Mouse (Mus musculus) MEL (cell line): ENCODE results near the gene Naa16.

ENCODE experiments used
- CHD1 ChIP-seq: IDR thresholded peaks from 2 replicates; pipeline ENCODE4 v1.6.1; 2012; ENCODE audit warnings: low read depth, mild to moderate bottlenecking, inconsistent platforms, low read length, improper control_type of control experiment
- CTCF ChIP-seq, 3 experiments: IDR thresholded peaks in 2 of 3; conservative IDR thresholded peaks in 1 of 3; 2 replicates each; pipeline ENCODE4 v1.5.1; 2011 to 2012; ENCODE audit warnings: low read length in 3 of 3, low read depth in 2 of 3, mild to moderate bottlenecking in 2 of 3, improper control_type of control experiment in 1 of 3, inconsistent platforms in 1 of 3, mixed read lengths in 1 of 3, moderate library complexity in 1 of 3; ENCODE audit not compliant: control insufficient read depth in 1 of 3, insufficient read depth in 1 of 3, poor library complexity in 1 of 3, severe bottlenecking in 1 of 3
- E2F4 ChIP-seq: IDR thresholded peaks from 2 replicates; pipeline ENCODE4 v1.6.1; 2011; ENCODE audit warnings: low read depth, low read length, improper control_type of control experiment, borderline replicate concordance
- ETS1 ChIP-seq: IDR thresholded peaks from 2 replicates; pipeline ENCODE4 v1.6.1; 2012; ENCODE audit warnings: low read depth, mild to moderate bottlenecking, inconsistent platforms, low read length, improper control_type of control experiment, moderate library complexity
- GATA1 ChIP-seq: IDR thresholded peaks from 2 replicates; pipeline ENCODE4 v1.6.1; 2011; ENCODE audit warnings: low read depth, low read length, improper control_type of control experiment
- MAFK ChIP-seq: IDR thresholded peaks from 2 replicates; pipeline ENCODE4 v1.6.1; 2011; ENCODE audit warnings: low read depth, mild to moderate bottlenecking, low read length, improper control_type of control experiment, borderline replicate concordance
- MYC ChIP-seq: IDR thresholded peaks from 2 replicates; pipeline ENCODE4 v1.6.1; 2011; ENCODE audit warnings: low read depth, mild to moderate bottlenecking, low read length, improper control_type of control experiment, moderate library complexity
- POLR2A ChIP-seq, 2 experiments: IDR thresholded peaks; 2 replicates each; pipeline ENCODE4 v1.6.1; 2011 to 2012; ENCODE audit warnings: low read length in 2 of 2, mild to moderate bottlenecking in 2 of 2, control low read depth in 1 of 2, improper control_type of control experiment in 1 of 2, low read depth in 1 of 2, moderate library complexity in 1 of 2; ENCODE audit not compliant: control insufficient read depth in 1 of 2, insufficient read depth in 1 of 2, poor library complexity in 1 of 2
- RAD21 ChIP-seq: IDR thresholded peaks from 2 replicates; pipeline ENCODE4 v1.6.1; 2011; ENCODE audit warnings: mild to moderate bottlenecking, low read depth, low read length, improper control_type of control experiment
- SIN3A ChIP-seq: IDR thresholded peaks from 2 replicates; pipeline ENCODE4 v1.6.1; 2012; ENCODE audit warnings: low read length, improper control_type of control experiment, inconsistent platforms
- SMC3 ChIP-seq: IDR thresholded peaks from 2 replicates; pipeline ENCODE4 v1.6.1; 2011; ENCODE audit warnings: low read depth, low read length, improper control_type of control experiment
- ZMIZ1 ChIP-seq: IDR thresholded peaks from 2 replicates; pipeline ENCODE4 v1.6.1; 2012; ENCODE audit warnings: low read depth, mild to moderate bottlenecking, inconsistent platforms, low read length, improper control_type of control experiment, moderate library complexity

DNA sequence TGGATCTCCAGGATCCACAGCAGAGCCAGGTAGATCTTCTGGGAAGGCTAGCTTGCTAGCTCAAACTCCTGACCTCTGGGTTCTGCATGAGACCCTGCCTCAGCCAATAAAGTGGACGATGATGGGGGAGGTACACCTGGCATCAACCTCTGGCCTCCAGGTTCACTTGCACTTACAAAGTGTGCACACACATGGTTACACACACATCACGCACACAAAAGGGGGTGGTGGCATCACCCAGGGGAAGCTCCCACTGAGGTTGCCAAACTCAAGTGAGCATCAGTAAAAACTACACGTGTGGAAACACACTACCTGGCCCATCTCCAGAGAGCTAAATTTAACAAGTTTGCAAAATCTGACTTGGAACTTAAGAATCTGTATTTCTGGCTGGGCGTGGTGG, 77.9 kb downstream of the Naa16 start:
- TF ChIP-seq CHD1 = no peak
- TF ChIP-seq MYC = no peak
- TF ChIP-seq ETS1 = no peak
- TF ChIP-seq SMC3 = no peak
- TF ChIP-seq GATA1 = no peak
- no peak for TF ChIP-seq POLR2A (IDR thresholded peaks at IDR 0.05; ENCODE audit: control insufficient read depth in 1 of 2, insufficient read depth in 1 of 2, low read depth in 1 of 2, low read length in 2 of 2, poor library complexity in 1 of 2)
- TF ChIP-seq E2F4 = no peak
- no peak for TF ChIP-seq CTCF (IDR thresholded peaks at IDR 0.05 in 2 of 3, conservative IDR thresholded peaks at IDR 0.05 in 1 of 3; ENCODE audit: control insufficient read depth in 1 of 3, insufficient read depth in 1 of 3, low read depth in 2 of 3, low read length in 3 of 3, poor library complexity in 1 of 3, severe bottlenecking in 1 of 3)
- no peak for TF ChIP-seq MAFK
- no peak for TF ChIP-seq SIN3A
- TF ChIP-seq ZMIZ1 = no peak
- no peak for TF ChIP-seq RAD21
